Mouse (Mus musculus) embryonic facial prominence, embryonic 11.5 days (tissue): Measurements from ENCODE around the gene Hcn4. TPM values are rescaled to one million over a fixed set of nuclear protein-coding genes. Genes with fewer than 3 reads are reported as not detected.

Experiments used
- ATAC-seq: fragments of 200-750 bp; cut with Nextera tagmentation; replicated peaks from 2 replicates; pipeline ENCODE4 v1.8.0; 2017; ENCODE audit warnings: low read depth; ENCODE audit not compliant: insufficient number of reproducible peaks, low FRiP score, low TSS enrichment
- DNase-seq: peaks from one replicate; pipeline ENCODE4 v3.0.0-alpha.2; 2015; ENCODE audit warnings: low spot score
- H3K27ac ChIP-seq: fragments of 300-500 bp; sonication (generic); replicated peaks from 2 replicates; pipeline ENCODE4 v1.5.1; 2014; ENCODE audit warnings: mild to moderate bottlenecking, low read depth, low read length, control low read depth
- H3K27me3 ChIP-seq: fragments of 300-500 bp; sonication (generic); 2 replicates; pipeline ENCODE4 v1.6.1; 2014; ENCODE audit warnings: mild to moderate bottlenecking, low read length, moderate library complexity, mixed read lengths; ENCODE audit not compliant: control insufficient read depth, insufficient read depth
- H3K36me3 ChIP-seq: fragments of 300-500 bp; sonication (generic); replicated peaks from 2 replicates; pipeline ENCODE4 v1.6.1; 2014; ENCODE audit warnings: low read depth, mild to moderate bottlenecking, low read length, moderate library complexity, mixed read lengths; ENCODE audit not compliant: control insufficient read depth, insufficient read depth
- H3K4me1 ChIP-seq: fragments of 300-500 bp; sonication (generic); 2 replicates; pipeline ENCODE4 v1.6.1; 2014; ENCODE audit warnings: low read length, mixed read lengths; ENCODE audit not compliant: control insufficient read depth, insufficient read depth
- H3K4me2 ChIP-seq: fragments of 300-500 bp; sonication (generic); 2 replicates; pipeline ENCODE4 v1.6.1; 2014; ENCODE audit warnings: low read depth, mild to moderate bottlenecking, control low read depth, low read length, moderate library complexity
- H3K4me3 ChIP-seq: fragments of 300-500 bp; sonication (generic); 2 replicates; pipeline ENCODE4 v1.5.1; 2014; ENCODE audit warnings: low read depth, low read length, control low read depth
- H3K9ac ChIP-seq: fragments of 300-500 bp; sonication (generic); replicated peaks from 2 replicates; pipeline ENCODE4 v1.6.1; 2014; ENCODE audit warnings: mild to moderate bottlenecking, control low read depth, low read length
- H3K9me3 ChIP-seq: fragments of 300-500 bp; sonication (generic); replicated peaks from 2 replicates; pipeline ENCODE4 v1.6.1; 2016; ENCODE audit warnings: mild to moderate bottlenecking, low read length, inconsistent platforms, mixed read lengths; ENCODE audit not compliant: control insufficient read depth
- WGBS: fragments of 180-500 bp; shearing (Covaris S2); extraction: QIAGEN DNeasy Blood & Tissue Kit; methylation state at CpG from one replicate; pipeline ENCODE4 v1.1.7; 2014; 5-methylcytosine and 5-hydroxymethylcytosine counted together
- polyA plus RNA-seq: library from polyadenylated mRNA; unstranded; fragments of >200 nt; fragmentation: Nextera tagmentation; extraction: Ambion mirVana; gene quantifications from 2 replicates; pipeline ENCODE4 v1.2.1, GENCODE M21; 2014

Gene Hcn4
- polyA plus RNA-seq, 1 experiment from 2014 or later: 0.41 TPM

DNA sequence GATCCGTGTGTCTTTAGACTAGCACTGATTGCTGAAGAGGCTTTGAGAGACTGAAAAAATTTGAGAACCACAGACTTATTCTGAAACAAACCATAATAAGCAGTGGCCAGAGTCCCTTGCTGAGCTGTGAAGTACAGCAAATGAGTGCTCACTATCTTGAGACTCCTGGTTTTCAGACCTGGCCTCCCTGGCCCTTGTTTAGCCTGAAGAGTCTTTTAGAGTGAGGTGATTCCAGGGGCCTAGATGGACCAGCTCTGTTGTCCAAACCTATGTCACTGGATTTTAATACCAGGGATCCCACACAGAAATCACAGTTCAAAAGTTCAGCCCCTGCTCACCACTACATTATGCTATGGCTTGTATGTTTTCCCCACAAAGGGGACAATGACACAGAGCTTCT lies 56.6 kb downstream of the Hcn4 start:
- Histone ChIP-seq H3K27ac (no peak overlapping the region; the same call in 1 of the 2 replicates), H3K9me3 (no peaks in the 10 kb centered on the region), H3K4me3 (no peak overlapping the region), H3K4me1 (no peaks in the 10 kb centered on the region), H3K9ac (no peak overlapping the region), H3K4me2 (no peak overlapping the region), H3K27me3 (no peaks in the 10 kb centered on the region), H3K36me3 (peaks cover 3% of the 10 kb centered on the region; the same call in 1 of the 2 replicates)
- 93% methylated on average over 1 of the region's 1 CpGs for WGBS
- ATAC-seq (no peak), DNase-seq (no peak)

DNA sequence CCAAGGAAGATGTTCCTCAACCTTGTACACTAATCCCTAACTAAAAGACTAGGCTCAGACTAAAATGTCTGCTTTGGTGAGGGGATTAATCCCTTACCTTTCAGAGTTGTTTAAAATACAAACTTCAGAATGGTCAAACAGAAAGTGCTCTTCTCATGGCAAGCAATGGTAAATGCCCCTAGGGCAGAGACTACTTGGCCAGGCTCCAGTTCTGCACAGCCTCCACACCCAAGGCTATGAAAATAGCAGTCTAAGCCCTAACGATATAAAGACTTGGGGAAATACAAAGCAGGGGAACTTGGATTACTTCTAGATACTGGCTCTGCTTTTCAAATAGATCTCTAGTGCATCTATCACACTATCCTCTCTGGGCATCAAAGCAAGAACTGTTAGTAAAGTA lies 59.5 kb downstream of the Hcn4 start:
- ATAC-seq (no peak), DNase-seq (no peak)
- no peaks in the 10 kb centered on the region for H3K27me3 ChIP-seq
- no peaks in the 10 kb centered on the region for H3K4me1 ChIP-seq
- H3K36me3 ChIP-seq: peaks cover 3% of the 10 kb centered on the region; the same call in 1 of the 2 replicates
- no peak overlapping the region for H3K4me2 ChIP-seq
- H3K4me3 ChIP-seq: no peak overlapping the region
- no peak overlapping the region for H3K27ac ChIP-seq
- no peak overlapping the region for H3K9ac ChIP-seq
- 79% methylated on average over 1 of the region's 1 CpGs for WGBS
- no peaks in the 10 kb centered on the region for H3K9me3 ChIP-seq

DNA sequence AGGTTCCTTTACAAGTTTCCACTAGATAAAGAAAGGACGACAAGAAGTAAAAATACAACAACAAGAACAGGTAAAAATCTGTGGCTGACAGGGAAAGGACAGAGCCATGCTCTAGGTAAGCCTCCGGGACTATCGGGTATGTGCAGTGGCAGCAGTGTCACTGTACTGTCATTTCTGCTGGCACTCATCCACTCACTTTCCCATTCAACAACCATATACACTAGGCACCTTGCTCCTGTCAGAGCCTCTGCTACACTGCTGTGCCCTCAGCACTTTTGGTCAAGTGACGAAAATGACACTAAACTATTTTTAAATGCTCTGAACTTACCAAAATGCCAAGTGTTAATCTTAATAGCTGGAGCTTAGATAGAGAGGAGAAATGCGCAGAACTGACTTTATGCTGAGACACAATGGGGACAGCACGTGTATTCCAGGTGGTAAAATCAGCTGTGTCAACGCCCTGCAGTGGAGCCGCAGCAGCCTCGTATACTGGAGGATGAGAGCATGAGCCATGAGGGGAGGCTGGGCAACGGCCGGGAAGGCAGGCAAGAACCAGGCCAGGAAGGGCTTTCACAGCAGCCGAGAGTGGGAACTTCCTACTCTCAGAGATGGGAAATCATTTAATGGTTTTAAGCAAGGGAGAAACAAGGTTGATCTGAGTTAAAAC lies 66.7 kb downstream of the Hcn4 start:
- H3K36me3 ChIP-seq: peaks cover 5% of the 10 kb centered on the region
- no peaks in the 10 kb centered on the region for H3K9me3 ChIP-seq
- WGBS: 91% methylated on average over 12 of the region's 12 CpGs

DNA sequence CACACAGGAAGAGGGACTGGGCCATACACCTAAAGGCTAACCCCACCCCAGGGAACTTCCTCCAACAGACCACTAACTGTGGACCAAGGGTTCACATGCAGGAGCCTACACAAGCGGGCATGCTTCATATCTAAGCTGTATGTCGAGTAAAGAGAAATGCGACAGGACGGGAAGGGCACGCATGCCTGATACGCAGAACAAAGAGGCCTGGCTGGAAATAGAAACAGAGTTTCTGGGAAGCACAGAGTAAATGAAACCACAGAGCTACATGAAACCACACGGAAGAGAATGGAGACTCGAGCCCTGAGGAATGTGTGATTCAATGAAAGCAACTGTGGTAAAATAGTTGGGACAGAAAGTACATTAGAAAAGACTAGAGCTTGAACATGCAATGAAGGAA lies 67.7 kb downstream of the Hcn4 start:
- H3K4me3 ChIP-seq: no peak overlapping the region
- H3K9me3 ChIP-seq: no peaks in the 10 kb centered on the region
- H3K27me3 ChIP-seq: no peaks in the 10 kb centered on the region
- no peak overlapping the region for H3K4me2 ChIP-seq
- no peak overlapping the region for H3K9ac ChIP-seq
- ATAC-seq (no peak), DNase-seq (no peak)
- peaks cover 5% of the 10 kb centered on the region for H3K36me3 ChIP-seq
- no peaks in the 10 kb centered on the region for H3K4me1 ChIP-seq
- no peak overlapping the region for H3K27ac ChIP-seq
- 91% methylated on average over 8 of the region's 8 CpGs for WGBS

More for the DNA sequence above, 66.7 kb downstream of the Hcn4 start:
- Histone ChIP-seq H3K4me1 (no peaks in the 10 kb centered on the region), H3K27ac (no peak overlapping the region), H3K4me3 (no peak overlapping the region), H3K4me2 (no peak overlapping the region), H3K9ac (no peak overlapping the region), H3K27me3 (no peaks in the 10 kb centered on the region)
- no peak for ATAC-seq
- DNase-seq: no peak

DNA sequence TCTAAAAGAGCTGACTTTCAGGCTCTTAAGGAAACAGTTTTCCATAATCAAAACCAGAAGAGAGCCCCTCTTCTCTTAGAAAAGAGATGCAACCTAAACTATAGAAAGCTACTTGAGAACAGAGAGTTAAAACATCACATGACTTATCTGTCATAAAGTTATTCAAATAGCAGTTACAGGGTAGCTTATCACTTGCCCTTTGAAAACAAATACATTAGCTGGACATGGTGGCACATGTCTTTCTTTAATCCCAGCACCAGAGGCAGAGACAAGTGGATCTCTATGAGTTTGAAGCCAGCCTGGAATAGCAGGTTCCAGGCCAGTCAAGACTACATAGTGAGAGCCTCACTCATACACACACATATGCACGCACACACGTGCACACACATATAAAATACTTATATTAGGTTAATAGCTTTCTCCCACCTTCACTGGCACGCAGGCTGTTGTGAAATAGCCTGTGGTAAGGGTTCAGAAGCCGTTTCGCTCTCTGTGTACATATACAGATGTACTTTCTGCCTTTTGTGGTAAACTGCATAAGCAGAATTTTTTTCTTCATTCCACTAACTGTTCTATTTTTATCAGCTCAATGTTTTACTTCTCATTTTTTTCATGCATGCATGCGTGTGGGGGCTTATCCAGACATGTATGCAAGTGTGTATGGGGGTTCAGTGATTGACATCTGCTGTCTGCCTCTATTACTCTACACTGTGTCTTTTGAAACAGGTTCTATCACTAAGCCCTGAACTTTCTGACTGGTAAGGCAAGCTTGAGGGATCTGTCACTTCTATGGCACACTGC lies 68.8 kb downstream of the Hcn4 start:
- H3K36me3 ChIP-seq: peaks cover 5% of the 10 kb centered on the region
- no peak for ATAC-seq
- 87% methylated on average over 6 of the region's 6 CpGs for WGBS

DNA sequence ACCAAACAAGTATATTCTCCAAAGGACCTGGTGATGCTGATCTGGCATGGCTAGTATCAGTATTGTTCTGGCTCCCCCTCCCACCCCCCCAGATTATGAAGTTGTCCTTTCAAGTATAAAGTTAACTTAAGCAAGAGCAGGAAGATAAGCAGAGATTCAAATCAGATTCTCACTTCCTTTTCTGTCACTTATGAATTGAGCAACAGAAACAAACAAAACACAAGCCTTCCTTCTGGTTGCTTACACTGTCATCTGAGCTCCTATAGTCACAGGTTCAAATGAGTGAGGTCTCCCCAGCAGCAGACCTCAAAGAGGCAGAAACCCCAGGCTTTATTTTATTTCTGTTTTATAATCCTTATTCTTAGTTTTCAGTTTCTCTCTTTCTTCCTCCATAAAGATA lies 76.4 kb downstream of the Hcn4 start:
- ATAC-seq (no peak), DNase-seq (no peak)
- H3K9me3 ChIP-seq: no peaks in the 10 kb centered on the region
- no peaks in the 10 kb centered on the region for H3K27me3 ChIP-seq
- H3K36me3 ChIP-seq: no peaks in the 10 kb centered on the region
- H3K4me3 ChIP-seq: no peak overlapping the region
- no peaks in the 10 kb centered on the region for H3K4me1 ChIP-seq
- no peak overlapping the region for H3K27ac ChIP-seq
- no peak overlapping the region for H3K9ac ChIP-seq
- no peak overlapping the region for H3K4me2 ChIP-seq

More for the DNA sequence above, 68.8 kb downstream of the Hcn4 start:
- no peak overlapping the region for H3K4me3 ChIP-seq
- H3K4me2 ChIP-seq: no peak overlapping the region
- H3K9ac ChIP-seq: no peak overlapping the region
- H3K9me3 ChIP-seq: no peaks in the 10 kb centered on the region
- DNase-seq: no peak
- no peak overlapping the region for H3K27ac ChIP-seq
- no peaks in the 10 kb centered on the region for H3K27me3 ChIP-seq
- no peaks in the 10 kb centered on the region for H3K4me1 ChIP-seq

DNA sequence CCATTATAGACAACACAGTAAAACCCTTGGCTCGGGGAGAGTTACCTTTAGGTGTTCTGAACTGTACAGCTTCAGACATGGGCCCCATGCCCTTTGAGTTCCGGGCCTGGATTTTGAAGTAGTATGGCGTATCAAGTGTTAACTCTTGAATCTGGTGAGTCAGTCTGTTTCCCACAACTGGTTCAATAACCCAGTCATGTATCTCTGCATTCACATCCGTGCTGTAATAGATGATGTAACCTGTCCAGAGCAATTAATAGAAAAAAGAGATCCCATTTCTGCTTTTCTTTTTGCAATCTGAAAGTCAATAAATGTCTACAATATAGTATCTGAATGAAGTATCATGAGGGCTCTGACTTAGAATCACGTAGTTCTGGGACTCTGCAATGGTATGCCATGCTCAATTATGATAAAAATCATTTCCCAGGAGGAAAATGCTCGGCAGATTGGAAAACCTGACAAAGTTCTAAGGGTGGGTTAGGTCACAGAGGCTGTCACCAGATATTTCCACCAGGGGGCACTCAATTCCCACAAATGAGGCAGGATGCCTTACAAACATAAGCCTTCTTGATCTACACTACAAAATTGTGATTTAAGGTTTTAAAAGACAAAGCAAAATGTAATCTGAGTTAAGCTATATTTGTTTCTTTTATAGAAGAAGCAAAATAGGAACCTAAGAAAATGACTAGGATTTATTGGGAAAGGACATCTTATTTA lies 79.8 kb downstream of the Hcn4 start:
- H3K4me2 ChIP-seq: no peak overlapping the region
- no peaks in the 10 kb centered on the region for H3K27me3 ChIP-seq
- H3K4me1 ChIP-seq: no peaks in the 10 kb centered on the region
- H3K9me3 ChIP-seq: no peaks in the 10 kb centered on the region
- WGBS: 68% methylated on average over 6 of the region's 6 CpGs
- H3K9ac ChIP-seq: no peak overlapping the region
- DNase-seq: peak; percentile 77
- no peak overlapping the region for H3K4me3 ChIP-seq
- no peak for ATAC-seq
- no peaks in the 10 kb centered on the region for H3K36me3 ChIP-seq
- H3K27ac ChIP-seq: no peak overlapping the region
